Mouse (Mus musculus): Measurements from ENCODE around the gene Sgip1. TPM values are rescaled to one million over a fixed set of nuclear protein-coding genes. Genes with fewer than 3 reads are reported as not detected.

The Sgip1 gene
- polyA plus RNA-seq, 1 experiment, result 0.38 TPM

GRCm38 (mm10) chr4:102990595-102991340, 249.7 kb downstream of the Sgip1 start:
- 76% methylated on average over 11 of the region's 11 CpGs for WGBS
- no peak for DNase-seq (ENCODE audit: low read depth, low spot score)

- 81% methylated on average over 3 of the region's 3 CpGs for WGBS
- no peak for DNase-seq (ENCODE audit: low read depth, low spot score)
Observed at GRCm38 (mm10) chr4:102991685-102992084, 250.6 kb downstream of the Sgip1 start.

- no peak for DNase-seq (ENCODE audit: low read depth, low spot score)
- WGBS, result 90% methylated on average over 4 of the region's 4 CpGs
Observed at GRCm38 (mm10) chr4:103004681-103005080, 263.6 kb downstream of the Sgip1 start.

- WGBS, result 59% methylated on average over 15 of the region's 15 CpGs
- DNase-seq (ENCODE audit: low read depth, low spot score), result no peak
Observed at GRCm38 (mm10) chr4:103005190-103005945, 264.3 kb downstream of the Sgip1 start.

GRCm38 (mm10) chr4:103006266-103006665, 265.2 kb downstream of the Sgip1 start:
- WGBS, result 83% methylated on average over 5 of the region's 5 CpGs
- no peak for DNase-seq (ENCODE audit: low read depth, low spot score)

- DNase-seq (ENCODE audit: low read depth, low spot score), result no peak
- WGBS, result 14% methylated on average over 4 of the region's 4 CpGs
Observed at GRCm38 (mm10) chr4:103006943-103007418, 265.9 kb downstream of the Sgip1 start.

- DNase-seq (ENCODE audit: low read depth, low spot score), result no peak
- 88% methylated on average over 4 of the region's 4 CpGs for WGBS
Observed at GRCm38 (mm10) chr4:103010734-103011133, 269.6 kb downstream of the Sgip1 start.

GRCm38 (mm10) chr4:103011823-103012222, 270.7 kb downstream of the Sgip1 start:
- 37% methylated on average over 7 of the region's 7 CpGs for WGBS
- no peak for DNase-seq (ENCODE audit: low read depth, low spot score)

GRCm38 (mm10) chr4:103013490-103013889, 272.4 kb downstream of the Sgip1 start:
- 32% methylated on average over 4 of the region's 4 CpGs for WGBS
- DNase-seq (ENCODE audit: low read depth, low spot score), result no peak

Other genes with a start within 250 kb of the Sgip1 start
- gene Tctex1d1, start 237.3 kb downstream of the Sgip1 start, polyA plus RNA-seq (2012; rRNA removed), result not detected in 2 replicates